Mouse (Mus musculus): ENCODE measurements around the gene Slc39a8. TPM values are rescaled to one million over a fixed set of nuclear protein-coding genes. Genes with fewer than 3 reads are reported as not detected.

Slc39a8 gene
- total RNA-seq, 2 experiments from 2014 or later = 2.7 to 3.3 TPM

- peak; percentile 77 for ATAC-seq (ENCODE audit: poor library complexity, severe bottlenecking)
Observed at GRCm38 (mm10) chr3:135905729-135906128, 80.7 kb downstream of the Slc39a8 start.

GRCm38 (mm10) chr3:135907028-135907427, 81.9 kb downstream of the Slc39a8 start:
- peak; percentile 48; the same call in 1 of the 2 replicates for ATAC-seq (ENCODE audit: poor library complexity, severe bottlenecking)

GRCm38 (mm10) chr3:135915941-135916340, 90.9 kb downstream of the Slc39a8 start:
- ATAC-seq (ENCODE audit: poor library complexity, severe bottlenecking) = no peak

- ATAC-seq (ENCODE audit: poor library complexity, severe bottlenecking) = no peak
Observed at GRCm38 (mm10) chr3:135918566-135919180, 93.6 kb downstream of the Slc39a8 start.

GRCm38 (mm10) chr3:135919305-135919704, 94.2 kb downstream of the Slc39a8 start:
- ATAC-seq (ENCODE audit: poor library complexity, severe bottlenecking) = no peak

- ATAC-seq (ENCODE audit: poor library complexity, severe bottlenecking) = no peak
Observed at GRCm38 (mm10) chr3:135926729-135927128, 101.7 kb downstream of the Slc39a8 start.

GRCm38 (mm10) chr3:135928184-135928583, 103.1 kb downstream of the Slc39a8 start:
- peak; percentile 60; the same call in 1 of the 2 replicates for ATAC-seq (ENCODE audit: poor library complexity, severe bottlenecking)

GRCm38 (mm10) chr3:135937455-135937854, 112.4 kb downstream of the Slc39a8 start:
- ATAC-seq (ENCODE audit: poor library complexity, severe bottlenecking) = no peak

Other genes with a start within 250 kb of the Slc39a8 start
- 104 and 105 TPM in 2 replicates for gene Nfkb1, start 133.7 kb upstream of the Slc39a8 start, total RNA-seq (2015)
- gene Nfkb1, start 133.7 kb upstream of the Slc39a8 start, total RNA-seq (2017) = 181 and 183 TPM in 2 replicates